Mouse (Mus musculus) thymus, adult 2 months (tissue): Measurements from ENCODE around the gene Arhgef39.

Experiments used
- CTCF ChIP-seq: fragments of 200-500 bp; IDR thresholded peaks from 2 replicates; pipeline ENCODE4 v1.5.1; 2012; ENCODE audit warnings: mild to moderate bottlenecking, control low read depth, low read length, moderate library complexity, borderline replicate concordance; ENCODE audit not compliant: control insufficient read depth, poor library complexity, insufficient read depth; ENCODE audit errors: extremely low read depth
- POLR2A ChIP-seq: fragments of 200-500 bp; IDR thresholded peaks from 2 replicates; pipeline ENCODE4 v1.6.1; 2012; ENCODE audit warnings: mild to moderate bottlenecking, low read length, control low read depth, moderate library complexity; ENCODE audit not compliant: control insufficient read depth, poor library complexity, insufficient read depth; ENCODE audit errors: extremely low read depth

DNA sequence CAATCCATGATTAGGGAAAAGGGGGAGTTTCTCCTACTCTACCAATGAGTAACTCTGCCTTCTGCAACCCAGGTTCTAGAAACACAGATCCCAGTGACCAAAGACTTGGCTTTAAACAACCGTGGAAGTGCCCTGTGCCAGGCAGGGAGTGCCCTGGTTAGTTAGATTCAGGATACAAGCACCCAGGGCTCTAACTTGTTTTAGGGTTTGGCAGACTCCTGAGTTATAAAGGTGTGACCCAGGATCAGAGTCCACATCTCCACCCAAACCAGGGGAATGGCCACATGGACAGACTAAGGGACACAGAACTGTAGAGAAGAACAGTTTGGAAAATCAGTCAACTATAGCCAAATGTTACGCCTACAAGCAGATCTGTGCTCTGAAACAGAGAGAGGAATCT lies 3.5 kb upstream of the Arhgef39 start:
- no peak for TF ChIP-seq POLR2A
- TF ChIP-seq CTCF: no peak
